Mouse (Mus musculus) heart, embryonic 16.5 days (tissue): ENCODE results near the gene Scg5. TPM values are rescaled to one million over a fixed set of nuclear protein-coding genes. Genes with fewer than 3 reads are reported as not detected.
A peak's percentile ranks its signal among the peaks of the same experiment; 100 is the strongest.

Source experiments
- ATAC-seq: fragments of 200-750 bp; cut with Nextera tagmentation; replicated peaks from 2 replicates; pipeline ENCODE4 v1.8.0; 2017; ENCODE audit warnings: moderate number of reproducible peaks; ENCODE audit not compliant: insufficient read depth, low FRiP score; ENCODE audit errors: extremely low read depth
- H3K27ac ChIP-seq: fragments of 300-500 bp; sonication (generic); 2 replicates; pipeline ENCODE4 v1.5.1; 2014; ENCODE audit warnings: mild to moderate bottlenecking, low read length, control low read depth, moderate library complexity
- H3K27me3 ChIP-seq: fragments of 300-500 bp; sonication (generic); 2 replicates; pipeline ENCODE4 v1.6.1; 2014; ENCODE audit warnings: low read length, mixed read lengths; ENCODE audit not compliant: control insufficient read depth, insufficient read depth
- H3K36me3 ChIP-seq: fragments of 300-500 bp; sonication (generic); 2 replicates; pipeline ENCODE4 v1.6.1; 2014; ENCODE audit not compliant: control insufficient read depth, insufficient read depth
- H3K4me1 ChIP-seq: fragments of 300-500 bp; sonication (generic); 2 replicates; pipeline ENCODE4 v1.6.1; 2014; ENCODE audit warnings: low read length, mixed read lengths; ENCODE audit not compliant: control insufficient read depth, insufficient read depth
- H3K4me2 ChIP-seq: fragments of 300-500 bp; sonication (generic); 2 replicates; pipeline ENCODE4 v1.6.1; 2014; ENCODE audit warnings: low read depth, mild to moderate bottlenecking, control low read depth, low read length
- H3K4me3 ChIP-seq: fragments of 300-500 bp; sonication (generic); 2 replicates; pipeline ENCODE4 v1.5.1; 2014; ENCODE audit warnings: mild to moderate bottlenecking, control low read depth, low read length
- H3K9ac ChIP-seq: fragments of 300-500 bp; sonication (generic); 2 replicates; pipeline ENCODE4 v1.6.1; 2014; ENCODE audit warnings: low read length, control low read depth
- H3K9me3 ChIP-seq: fragments of 300-500 bp; sonication (generic); replicated peaks from 2 replicates; pipeline ENCODE4 v1.6.1; 2016; ENCODE audit warnings: low read length; ENCODE audit not compliant: control insufficient read depth
- WGBS: fragments of 180-500 bp; shearing (Covaris S2); extraction: QIAGEN DNeasy Blood & Tissue Kit; methylation state at CpG from one replicate; pipeline ENCODE4 v1.1.7; 2014; 5-methylcytosine and 5-hydroxymethylcytosine counted together
- polyA plus RNA-seq: library from polyadenylated mRNA; unstranded; fragments of >200 nt; fragmentation: Nextera tagmentation; extraction: Ambion mirVana; gene quantifications from 2 replicates; pipeline ENCODE4 v1.2.1, GENCODE M21; 2015

Gene Scg5
- polyA plus RNA-seq: 0.72 and 1.1 TPM in 2 replicates

DNA sequence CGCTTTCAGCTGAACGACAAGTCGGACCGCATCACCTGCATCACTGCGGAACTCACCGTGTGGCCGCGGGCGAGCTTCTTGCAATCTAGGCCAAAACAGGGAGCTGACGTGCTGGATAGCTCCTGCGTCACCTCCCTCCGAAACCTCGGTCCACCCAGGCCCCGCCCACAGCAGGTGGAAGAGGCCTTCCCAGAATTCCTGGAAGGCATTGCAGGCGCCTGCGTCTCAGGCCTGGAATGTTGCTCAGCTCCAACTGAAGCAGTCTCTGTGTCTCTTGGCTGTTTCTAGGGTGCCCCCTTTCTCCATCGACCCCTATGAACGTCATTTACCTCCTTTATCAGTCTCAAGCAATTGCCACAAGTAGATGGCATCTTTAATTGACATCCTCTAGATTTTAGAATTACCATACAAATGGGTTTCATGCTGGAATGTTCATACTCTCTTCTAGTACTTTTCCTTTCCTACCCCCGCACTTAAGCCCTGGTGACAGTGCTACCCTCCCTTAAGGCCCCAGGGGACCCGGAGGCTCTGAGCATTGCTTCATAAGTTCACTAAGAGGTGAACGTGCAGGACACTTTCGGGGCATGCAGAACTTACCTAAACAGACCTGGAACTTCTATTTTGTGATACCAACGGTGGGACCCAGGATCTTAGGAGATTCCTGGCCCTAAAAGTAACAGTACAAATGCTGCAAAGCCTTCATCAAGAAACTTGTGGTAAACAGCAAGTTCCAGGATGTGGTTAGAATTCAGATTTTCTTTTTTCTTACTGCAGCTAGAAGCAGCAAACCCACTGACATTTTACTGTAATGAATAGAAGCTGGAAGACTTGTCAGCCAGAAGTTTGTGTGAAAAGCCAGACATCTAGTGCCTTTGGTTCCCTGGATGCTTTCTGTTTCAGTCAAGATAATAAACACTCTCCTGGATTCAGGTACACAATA, at the start of gene Scg5:
Gene Scg5 (minus strand): TSS at position 179 of the 940 bp plus-strand sequence.
- peak within 1 kb of the TSS; percentile 45 for H3K4me3 ChIP-seq
- ATAC-seq: peak; percentile 52; the same call in 1 of the 2 replicates

DNA sequence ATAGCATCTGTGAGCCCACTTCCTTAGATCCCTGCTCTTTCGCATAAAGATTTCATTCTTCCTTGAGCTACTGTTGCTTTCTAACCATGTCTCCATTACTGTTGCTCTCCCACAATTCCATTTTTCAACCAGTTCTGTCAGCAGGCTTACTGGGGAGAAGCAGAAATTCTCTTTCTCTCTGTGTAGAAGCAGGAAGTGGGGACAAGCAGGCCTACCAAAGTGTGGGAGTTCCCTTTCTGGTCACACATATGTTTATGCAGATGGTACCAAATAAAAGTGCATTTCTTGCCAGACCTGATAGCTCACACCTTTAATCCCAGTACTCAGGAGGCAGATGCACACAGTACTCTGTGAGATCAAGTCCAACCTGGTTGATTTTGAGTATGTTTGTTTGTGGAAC, 41.2 kb upstream of the Scg5 start:
- no peaks in the 10 kb centered on the region for H3K36me3 ChIP-seq
- 82% methylated on average over 1 of the region's 1 CpGs for WGBS
- no peak for ATAC-seq
- no peak overlapping the region for H3K4me2 ChIP-seq
- no peaks in the 10 kb centered on the region for H3K27me3 ChIP-seq
- no peaks in the 10 kb centered on the region for H3K4me1 ChIP-seq
- no peak overlapping the region for H3K4me3 ChIP-seq
- H3K9me3 ChIP-seq: no peaks in the 10 kb centered on the region
- H3K27ac ChIP-seq: no peak overlapping the region
- H3K9ac ChIP-seq: no peak overlapping the region

More for the DNA sequence above, at the start of gene Scg5:
- 12% methylated on average over 23 of the region's 23 CpGs for WGBS
- Histone ChIP-seq H3K27ac (no peak within 1 kb of the TSS), H3K27me3 (no peaks in the 10 kb centered on the region), H3K4me1 (peaks cover 6% of the 10 kb centered on the region), H3K36me3 (peaks cover 20% of the 10 kb centered on the region), H3K9ac (no peak within 1 kb of the TSS), H3K9me3 (no peaks in the 10 kb centered on the region), H3K4me2 (peak within 1 kb of the TSS; percentile 72)

DNA sequence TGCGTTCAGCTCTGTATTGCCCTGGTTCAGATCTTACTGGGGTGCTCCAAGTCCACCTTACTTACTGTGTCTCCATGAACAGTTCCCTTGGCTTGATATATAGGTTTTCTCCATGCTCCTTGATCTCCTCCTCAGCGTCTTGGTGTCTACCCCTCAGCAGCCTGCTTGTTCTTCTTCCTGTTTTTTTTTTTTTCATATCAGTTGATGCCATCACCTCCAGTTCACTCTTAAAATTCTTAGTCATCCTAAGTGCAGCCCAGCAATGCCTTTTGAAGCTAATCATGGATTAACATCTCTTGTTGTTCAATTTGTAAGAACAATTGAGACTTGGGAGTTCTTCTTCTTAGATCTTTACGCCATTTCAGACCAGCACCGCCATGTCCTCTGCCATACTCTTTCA, 39.5 kb upstream of the Scg5 start:
- Histone ChIP-seq H3K27me3 (no peaks in the 10 kb centered on the region), H3K4me3 (no peak overlapping the region), H3K4me2 (no peak overlapping the region), H3K27ac (no peak overlapping the region), H3K9ac (no peak overlapping the region), H3K36me3 (no peaks in the 10 kb centered on the region), H3K4me1 (no peaks in the 10 kb centered on the region), H3K9me3 (no peaks in the 10 kb centered on the region)
- WGBS: 86% methylated on average over 4 of the region's 4 CpGs
- ATAC-seq: no peak

DNA sequence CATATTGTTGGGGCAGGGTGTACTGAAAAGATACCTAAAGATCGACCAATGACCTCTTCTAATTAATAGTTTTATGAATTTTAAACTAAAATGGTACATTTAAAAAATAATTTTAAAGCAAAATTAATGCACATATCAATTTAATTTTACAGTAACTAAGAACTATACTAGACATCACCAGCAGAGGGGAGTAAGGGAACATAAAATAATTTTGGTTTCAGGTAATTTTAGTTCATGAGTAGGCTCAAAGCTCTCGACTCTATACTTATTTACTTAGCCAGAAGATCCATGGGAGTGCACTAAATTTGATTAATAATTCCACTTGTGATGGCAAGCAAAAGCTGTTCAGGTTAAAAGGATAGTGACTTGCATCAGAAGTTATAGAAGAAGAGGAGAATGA, 37.2 kb upstream of the Scg5 start:
- Histone ChIP-seq H3K36me3 (no peaks in the 10 kb centered on the region), H3K27me3 (no peaks in the 10 kb centered on the region), H3K9me3 (no peaks in the 10 kb centered on the region), H3K4me1 (no peaks in the 10 kb centered on the region), H3K4me2 (no peak overlapping the region), H3K4me3 (no peak overlapping the region), H3K27ac (no peak overlapping the region), H3K9ac (no peak overlapping the region)
- 15% methylated on average over 2 of the region's 2 CpGs for WGBS
- ATAC-seq: no peak

DNA sequence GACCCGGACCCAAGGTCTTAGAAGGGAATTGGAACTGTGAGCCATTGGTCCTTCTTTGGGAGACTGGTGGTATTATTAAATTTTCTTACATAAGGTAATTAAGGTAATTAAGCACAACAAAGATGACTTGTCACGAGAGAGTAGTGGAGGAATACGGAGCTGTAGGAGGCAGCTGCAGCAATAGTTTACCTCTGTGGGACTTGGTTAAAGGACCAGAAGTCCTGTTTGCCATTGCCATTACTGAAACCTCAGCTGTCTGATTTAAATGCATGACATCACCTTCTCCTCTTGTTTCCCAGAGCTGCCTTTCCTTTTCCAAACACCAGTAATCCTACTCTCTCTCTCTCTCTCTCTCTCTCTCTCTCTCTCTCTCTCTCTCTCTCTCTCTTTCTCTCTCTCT, 20.2 kb upstream of the Scg5 start:
- Histone ChIP-seq H3K4me2 (peak overlapping the region; percentile 89), H3K4me1 (peaks cover 23% of the 10 kb centered on the region), H3K27ac (peak overlapping the region; percentile 88), H3K9me3 (no peaks in the 10 kb centered on the region), H3K27me3 (no peaks in the 10 kb centered on the region), H3K4me3 (peak overlapping the region; percentile 99), H3K36me3 (peaks cover 3% of the 10 kb centered on the region; the same call in 1 of the 2 replicates), H3K9ac (peak overlapping the region; percentile 88)
- WGBS: 1% methylated on average over 3 of the region's 3 CpGs
- ATAC-seq: 0 out of 2 replicates have a peak, but pooled peaks have one; percentile 31

DNA sequence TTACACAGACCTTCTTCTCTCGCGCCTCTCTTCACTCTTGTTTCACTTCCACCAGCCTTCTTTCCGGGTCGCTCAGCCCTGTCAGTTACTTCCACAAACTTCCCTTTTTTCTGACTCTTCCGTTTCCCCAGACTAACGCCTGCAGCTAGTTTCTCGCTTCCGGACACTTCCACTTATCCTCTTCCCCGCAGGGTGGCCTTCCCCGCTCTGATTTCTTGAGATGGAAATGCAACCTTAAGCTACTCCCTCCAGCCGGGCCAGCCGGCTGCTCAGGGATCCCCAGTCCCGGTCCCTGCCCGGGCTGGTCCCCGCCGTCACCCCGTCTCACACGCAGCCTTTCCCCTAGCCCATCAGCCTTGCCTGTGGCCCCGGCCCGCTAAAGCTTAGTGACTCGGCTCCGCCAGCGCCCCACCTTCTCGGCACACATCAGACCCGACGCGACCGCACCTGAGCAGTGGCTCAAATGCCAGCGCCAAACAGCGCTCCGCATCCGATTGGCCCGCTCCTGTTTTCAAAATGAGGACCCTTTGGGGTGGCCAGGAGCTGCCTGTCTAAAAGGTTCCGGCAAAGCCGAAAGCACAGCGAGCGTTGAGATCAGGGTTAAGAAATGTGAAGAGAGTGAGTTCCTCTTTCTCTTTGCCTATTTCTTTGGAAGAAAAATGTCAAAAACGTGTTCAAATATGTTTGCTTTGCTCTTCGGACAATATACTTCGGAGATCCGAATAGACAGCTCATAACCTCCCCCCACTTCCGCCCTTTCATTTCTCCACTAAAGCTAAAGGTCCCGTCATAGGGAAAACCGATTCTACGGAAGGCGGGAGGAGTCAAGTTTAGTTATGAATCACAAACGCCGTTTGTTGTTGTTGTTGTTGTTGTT, 19.6 kb upstream of the Scg5 start, which contains the start of gene Arhgap11a:
Gene Arhgap11a (minus strand): TSS at position 417 of the 877 bp plus-strand sequence.
- Histone ChIP-seq H3K9me3 (no peaks in the 10 kb centered on the region), H3K27me3 (no peaks in the 10 kb centered on the region), H3K4me1 (peaks cover 23% of the 10 kb centered on the region), H3K9ac (peak within 1 kb of the TSS; percentile 88), H3K36me3 (peaks cover 7% of the 10 kb centered on the region), H3K4me2 (peak within 1 kb of the TSS; percentile 89), H3K4me3 (peak within 1 kb of the TSS; percentile 99), H3K27ac (peak within 1 kb of the TSS; percentile 88)
- under 1% methylated on average over 48 of the region's 48 CpGs for WGBS
- peak; percentile 92 for ATAC-seq

DNA sequence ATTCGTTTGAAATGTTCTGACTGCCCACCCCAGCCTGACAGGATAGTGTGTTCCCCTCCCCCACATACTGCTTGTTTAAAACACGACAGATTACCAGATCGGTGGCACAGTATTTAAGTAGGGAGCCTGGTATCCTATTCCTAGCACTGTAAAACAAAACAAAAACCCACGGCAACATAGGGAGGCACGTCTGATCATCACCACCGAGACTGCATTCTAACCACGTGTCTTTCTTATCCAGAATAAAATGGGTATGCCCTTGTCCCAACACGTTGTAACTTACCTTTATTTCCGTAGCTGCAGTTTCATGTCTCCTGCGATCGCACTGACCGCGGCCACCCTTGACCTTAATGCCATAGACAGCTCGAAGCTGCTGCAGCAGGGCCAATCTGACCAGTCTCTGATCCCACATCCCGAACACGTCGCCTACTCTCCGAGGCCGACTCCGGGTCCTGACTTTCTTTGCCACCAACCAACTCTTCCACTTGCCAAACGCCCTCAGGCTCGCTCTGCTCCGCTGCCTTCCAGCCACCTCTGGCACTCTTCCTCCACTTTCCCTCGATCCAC, 18.8 kb upstream of the Scg5 start:
- peak overlapping the region; percentile 88 for H3K27ac ChIP-seq
- H3K36me3 ChIP-seq: peaks cover 11% of the 10 kb centered on the region
- no peak for ATAC-seq
- no peaks in the 10 kb centered on the region for H3K27me3 ChIP-seq
- no peaks in the 10 kb centered on the region for H3K9me3 ChIP-seq
- peak overlapping the region; percentile 89 for H3K4me2 ChIP-seq
- H3K4me1 ChIP-seq: peaks cover 23% of the 10 kb centered on the region
- WGBS: under 1% methylated on average over 24 of the region's 24 CpGs
- peak overlapping the region; percentile 99 for H3K4me3 ChIP-seq
- peak overlapping the region; percentile 88 for H3K9ac ChIP-seq

DNA sequence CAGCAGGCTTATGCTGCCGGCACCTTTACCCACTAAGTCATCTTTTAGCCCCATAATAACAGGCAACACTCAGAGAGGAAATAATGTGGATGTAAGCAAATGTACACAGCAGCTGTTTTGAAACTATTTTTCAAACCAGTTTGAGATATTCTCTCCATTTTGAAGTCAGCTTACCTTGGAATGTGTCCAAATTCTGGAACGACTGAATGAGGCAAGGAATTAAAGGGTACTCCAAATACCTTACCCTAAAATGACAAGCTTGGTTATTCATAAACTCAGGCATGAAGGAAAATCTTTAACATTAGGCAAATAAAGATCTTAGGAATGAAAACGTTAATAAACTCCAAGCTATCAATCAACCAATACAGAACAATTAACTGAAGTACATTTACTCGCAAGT, 16.2 kb upstream of the Scg5 start:
- H3K4me1 ChIP-seq: peaks cover 23% of the 10 kb centered on the region
- ATAC-seq: no peak

More for the DNA sequence above, 16.2 kb upstream of the Scg5 start:
- H3K4me3 ChIP-seq: no peak overlapping the region
- H3K4me2 ChIP-seq: no peak overlapping the region
- H3K27me3 ChIP-seq: no peaks in the 10 kb centered on the region
- WGBS: 69% methylated on average over 4 of the region's 4 CpGs
- peaks cover 22% of the 10 kb centered on the region for H3K36me3 ChIP-seq
- H3K9me3 ChIP-seq: no peaks in the 10 kb centered on the region
- no peak overlapping the region for H3K9ac ChIP-seq
- H3K27ac ChIP-seq: no peak overlapping the region
